Mouse (Mus musculus): Measurements from ENCODE around the gene Ola1. TPM values are rescaled to one million over a fixed set of nuclear protein-coding genes. Genes with fewer than 3 reads are reported as not detected.

Gene Ola1
- total RNA-seq, 2 experiments from 2014 or later, result 99.6 to 106 TPM

- no peak for DNase-seq
- intact Hi-C loops (cut with DNase I), result no loop called here
These were observed 61.5 kb downstream of the Ola1 start for GRCm38 (mm10) chr2:73157202-73157601.

- intact Hi-C loops (cut with DNase I), result no loop called here
- DNase-seq, result peak; percentile 44
These were observed 68.2 kb downstream of the Ola1 start for GRCm38 (mm10) chr2:73150526-73150925.

GRCm38 (mm10) chr2:73146111-73146510 is 72.6 kb downstream of the Ola1 start:
- DNase-seq, result no peak
- intact Hi-C loops (cut with DNase I), result no loop called here

- DNase-seq, result no peak
- intact Hi-C loops (cut with DNase I), result no loop called here
These were observed 75.0 kb downstream of the Ola1 start for GRCm38 (mm10) chr2:73143732-73144131.

- intact Hi-C loops (cut with DNase I), result no loop called here
These were observed 75.8 kb downstream of the Ola1 start for GRCm38 (mm10) chr2:73142832-73143470.

GRCm38 (mm10) chr2:73132897-73133296 is 85.8 kb downstream of the Ola1 start:
- intact Hi-C loops (cut with DNase I), result no loop called here
- no peak for DNase-seq

More at GRCm38 (mm10) chr2:73142832-73143470, 75.8 kb downstream of the Ola1 start:
- DNase-seq, result peak; percentile 25

GRCm38 (mm10) chr2:73127686-73128085 is 91.0 kb downstream of the Ola1 start:
- intact Hi-C loops (cut with DNase I), result no loop called here
- DNase-seq, result no peak

- DNase-seq, result no peak
- intact Hi-C loops (cut with DNase I), result no loop called here
These were observed 99.9 kb downstream of the Ola1 start for GRCm38 (mm10) chr2:73118781-73119180.

- intact Hi-C loops (cut with DNase I), result no loop called here
- DNase-seq, result no peak
These were observed 111.6 kb downstream of the Ola1 start for GRCm38 (mm10) chr2:73107089-73107488.

GRCm38 (mm10) chr2:73096491-73096890 is 122.2 kb downstream of the Ola1 start:
- DNase-seq, result no peak
- intact Hi-C loops (cut with DNase I), result no loop called here

- intact Hi-C loops (cut with DNase I), result no loop called here
- DNase-seq, result no peak
These were observed 123.4 kb downstream of the Ola1 start for GRCm38 (mm10) chr2:73095300-73095699.

GRCm38 (mm10) chr2:73093032-73093431 is 125.7 kb downstream of the Ola1 start:
- intact Hi-C loops (cut with DNase I), result no loop called here
- no peak for DNase-seq

- DNase-seq, result no peak
- intact Hi-C loops (cut with DNase I), result no loop called here
These were observed 127.4 kb downstream of the Ola1 start for GRCm38 (mm10) chr2:73091302-73091701.

- intact Hi-C loops (cut with DNase I), result no loop called here
- DNase-seq, result no peak
These were observed 131.1 kb downstream of the Ola1 start for GRCm38 (mm10) chr2:73087641-73088040.

GRCm38 (mm10) chr2:73085669-73086304 is 132.9 kb downstream of the Ola1 start:
- intact Hi-C loops (cut with DNase I), result no loop called here
- peak; percentile 67 for DNase-seq

GRCm38 (mm10) chr2:73082476-73082875 is 136.2 kb downstream of the Ola1 start:
- DNase-seq, result peak; percentile 7
- intact Hi-C loops (cut with DNase I), result no loop called here

GRCm38 (mm10) chr2:73081861-73082260 is 136.9 kb downstream of the Ola1 start:
- DNase-seq, result no peak
- intact Hi-C loops (cut with DNase I), result no loop called here

GRCm38 (mm10) chr2:73080084-73080483 is 138.6 kb downstream of the Ola1 start:
- intact Hi-C loops (cut with DNase I), result no loop called here
- DNase-seq, result no peak

- intact Hi-C loops (cut with DNase I), result no loop called here
- no peak for DNase-seq
These were observed 139.4 kb downstream of the Ola1 start for GRCm38 (mm10) chr2:73079311-73079710.

GRCm38 (mm10) chr2:73073811-73074472 is 144.8 kb downstream of the Ola1 start:
- intact Hi-C loops (cut with DNase I), result no loop called here
- no peak for DNase-seq

- intact Hi-C loops (cut with DNase I), result no loop called here
- no peak for DNase-seq
These were observed 147.5 kb downstream of the Ola1 start for GRCm38 (mm10) chr2:73071201-73071600.

GRCm38 (mm10) chr2:73070449-73071076 is 148.2 kb downstream of the Ola1 start:
- DNase-seq, result no peak
- intact Hi-C loops (cut with DNase I), result no loop called here

Data from left cerebral cortex, postnatal 4 days (tissue).